Mouse (Mus musculus) hindbrain, embryonic 16.5 days (tissue): ENCODE measurements at regions not wholly inside any gene's neighbourhood (a gene's known extent, or its start where the extent isn't known, plus 50 kb on each side); places are given as distances from the start of the nearest gene placed in this dataset.

Experiments
- ATAC-seq: fragments of 200-750 bp; cut with Nextera tagmentation; 2 replicates; pipeline ENCODE4 v1.8.0; 2017; ENCODE audit warnings: moderate TSS enrichment, moderate library complexity
- H3K27ac ChIP-seq: fragments of 300-500 bp; sonication (generic); 2 replicates; pipeline ENCODE4 v1.5.1; 2014; ENCODE audit warnings: low read depth, mild to moderate bottlenecking, control low read depth, low read length, moderate library complexity
- H3K27me3 ChIP-seq: fragments of 300-500 bp; sonication (generic); replicated peaks from 2 replicates; pipeline ENCODE4 v1.6.1; 2014; ENCODE audit warnings: low read length; ENCODE audit not compliant: control insufficient read depth, insufficient read depth
- H3K36me3 ChIP-seq: fragments of 300-500 bp; sonication (generic); 2 replicates; pipeline ENCODE4 v1.6.1; 2014; ENCODE audit warnings: mild to moderate bottlenecking, low read length, moderate library complexity, mixed read lengths; ENCODE audit not compliant: control insufficient read depth, insufficient read depth
- H3K4me1 ChIP-seq: fragments of 300-500 bp; sonication (generic); 2 replicates; pipeline ENCODE4 v1.6.1; 2014; ENCODE audit warnings: low read depth, low read length; ENCODE audit not compliant: control insufficient read depth, insufficient read depth
- H3K4me2 ChIP-seq: fragments of 300-500 bp; sonication (generic); 2 replicates; pipeline ENCODE4 v1.6.1; 2014; ENCODE audit warnings: mild to moderate bottlenecking, low read length, control low read depth, moderate library complexity
- H3K4me3 ChIP-seq: fragments of 300-500 bp; sonication (generic); 2 replicates; pipeline ENCODE4 v1.5.1; 2014; ENCODE audit warnings: mild to moderate bottlenecking, low read length, control low read depth, moderate library complexity
- H3K9ac ChIP-seq: fragments of 300-500 bp; sonication (generic); 2 replicates; pipeline ENCODE4 v1.6.1; 2014; ENCODE audit warnings: low read depth, mild to moderate bottlenecking, control low read depth, low read length, moderate library complexity
- H3K9me3 ChIP-seq: fragments of 300-500 bp; sonication (generic); 2 replicates; pipeline ENCODE4 v1.6.1; 2014; ENCODE audit warnings: mild to moderate bottlenecking, low read length, moderate library complexity; ENCODE audit not compliant: control insufficient read depth
- WGBS: fragments of 180-500 bp; shearing (Covaris S2); extraction: QIAGEN DNeasy Blood & Tissue Kit; methylation state at CpG from one replicate; pipeline ENCODE4 v1.1.7; 2014; 5-methylcytosine and 5-hydroxymethylcytosine counted together

DNA sequence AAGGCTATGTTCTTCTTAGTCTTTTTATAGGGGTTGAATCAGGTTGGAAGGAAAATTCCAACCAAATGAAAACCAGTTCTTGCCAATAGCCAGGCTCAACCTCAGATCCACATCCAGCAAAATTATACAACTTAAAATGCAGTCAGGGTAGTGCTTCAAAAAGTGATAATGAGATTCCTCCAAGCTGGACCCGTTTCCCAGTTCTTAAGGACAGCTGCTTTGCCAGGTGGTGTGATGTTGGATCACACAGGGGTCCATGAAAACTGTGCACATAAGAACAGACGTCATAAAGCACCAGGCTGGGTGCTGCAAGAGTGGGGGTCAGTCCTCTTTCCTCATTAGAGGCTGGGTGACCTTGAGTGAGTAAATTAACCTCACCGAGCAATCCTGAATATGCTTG, 253.9 kb downstream of the Qdpr start:
- Histone ChIP-seq H3K4me2 (no peak overlapping the region), H3K4me1 (no peaks in the 10 kb centered on the region), H3K9me3 (no peaks in the 10 kb centered on the region), H3K9ac (no peak overlapping the region), H3K27ac (no peak overlapping the region), H3K27me3 (no peaks in the 10 kb centered on the region), H3K36me3 (no peaks in the 10 kb centered on the region), H3K4me3 (no peak overlapping the region)
- WGBS: 51% methylated on average over 3 of the region's 3 CpGs
- ATAC-seq: no peak

DNA sequence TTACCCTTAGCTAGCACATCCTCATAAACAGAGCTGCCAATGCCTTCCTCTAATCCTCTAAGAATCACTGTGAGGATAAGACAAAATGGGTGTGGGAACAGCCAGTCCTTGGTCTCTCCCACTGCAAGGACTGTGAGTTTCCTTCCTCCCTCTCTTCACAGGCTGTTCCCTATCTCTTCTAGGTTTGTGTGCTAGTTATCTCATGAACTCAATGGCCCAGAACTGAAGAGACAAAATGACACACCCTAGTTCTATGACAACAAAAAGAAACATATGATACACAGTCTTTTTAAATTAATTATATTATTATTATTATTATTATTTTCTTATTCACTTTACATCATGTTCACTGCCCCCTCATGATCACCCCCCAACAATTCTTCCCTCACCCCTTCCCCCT, 257.7 kb downstream of the Qdpr start:
- Histone ChIP-seq H3K9me3 (no peaks in the 10 kb centered on the region), H3K4me1 (no peaks in the 10 kb centered on the region), H3K4me3 (no peak overlapping the region), H3K36me3 (no peaks in the 10 kb centered on the region), H3K4me2 (no peak overlapping the region), H3K27me3 (no peaks in the 10 kb centered on the region), H3K27ac (no peak overlapping the region), H3K9ac (no peak overlapping the region)
- ATAC-seq: no peak

DNA sequence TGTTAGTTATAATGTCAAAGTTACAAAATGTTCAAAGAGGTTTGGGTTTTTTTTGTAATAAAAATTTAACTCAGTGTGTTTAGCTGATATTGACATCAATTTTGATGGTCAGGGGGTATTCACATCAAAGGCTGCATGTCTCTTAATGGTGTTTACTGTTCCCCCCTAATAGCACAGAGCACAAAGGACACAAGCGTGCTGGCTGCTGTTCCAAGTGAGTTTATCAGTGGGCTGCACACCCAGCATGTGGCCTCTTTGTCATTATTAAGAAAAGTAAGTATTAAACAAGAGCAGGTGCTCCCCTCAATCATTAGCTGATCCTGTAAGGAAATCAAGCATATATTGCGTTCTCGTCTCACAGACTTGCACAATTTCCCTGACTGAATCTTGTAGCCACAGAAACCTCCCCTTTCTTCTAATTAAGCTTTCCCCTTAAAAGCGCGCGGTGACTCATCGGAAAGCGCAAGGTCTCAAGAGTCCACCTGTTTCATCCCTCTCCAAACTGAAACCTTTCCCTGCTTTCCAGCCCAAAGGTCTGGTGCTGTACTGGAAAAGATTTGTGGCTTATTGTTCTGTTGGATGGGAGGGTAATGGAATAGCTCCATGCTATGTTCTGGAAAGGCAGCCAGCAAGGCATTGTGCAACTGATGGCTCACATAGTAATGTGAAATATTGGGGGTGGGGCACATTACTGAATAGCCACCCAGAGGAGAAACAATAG, 276.8 kb downstream of the Qdpr start:
- Histone ChIP-seq H3K27ac (no peak overlapping the region), H3K4me3 (no peak overlapping the region), H3K4me1 (0 out of 2 replicates have a peak, but pooled peaks cover 2% of the 10 kb centered on the region), H3K9ac (no peak overlapping the region), H3K27me3 (no peaks in the 10 kb centered on the region), H3K36me3 (no peaks in the 10 kb centered on the region), H3K9me3 (no peaks in the 10 kb centered on the region), H3K4me2 (no peak overlapping the region)
- WGBS: 52% methylated on average over 8 of the region's 8 CpGs
- 0 out of 2 replicates have a peak, but pooled peaks have one; percentile 42 for ATAC-seq

DNA sequence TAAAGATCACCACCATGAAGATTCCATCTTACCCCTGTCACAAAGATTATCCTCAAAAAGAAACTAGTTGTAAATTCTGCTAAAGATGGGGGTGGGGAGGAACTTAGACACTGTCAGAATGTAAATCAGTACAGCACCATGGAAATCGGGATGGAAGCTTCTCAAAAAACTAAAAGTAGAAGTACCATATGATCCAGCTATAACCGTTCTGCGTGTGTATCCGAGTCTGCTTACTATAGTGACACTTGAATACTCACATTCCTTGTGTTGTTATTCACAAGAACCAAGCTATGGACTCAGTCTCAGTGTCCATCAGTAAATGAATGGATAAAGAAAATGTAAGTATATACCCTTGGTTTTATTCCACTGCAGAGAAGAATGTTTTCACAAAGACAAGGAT, 290.8 kb downstream of the Qdpr start:
- no peaks in the 10 kb centered on the region for H3K9me3 ChIP-seq
- H3K4me1 ChIP-seq: no peaks in the 10 kb centered on the region
- no peak overlapping the region for H3K4me3 ChIP-seq
- no peaks in the 10 kb centered on the region for H3K27me3 ChIP-seq
- ATAC-seq: no peak
- H3K36me3 ChIP-seq: no peaks in the 10 kb centered on the region
- no peak overlapping the region for H3K27ac ChIP-seq
- no peak overlapping the region for H3K4me2 ChIP-seq
- no peak overlapping the region for H3K9ac ChIP-seq
- 94% methylated on average over 4 of the region's 4 CpGs for WGBS

DNA sequence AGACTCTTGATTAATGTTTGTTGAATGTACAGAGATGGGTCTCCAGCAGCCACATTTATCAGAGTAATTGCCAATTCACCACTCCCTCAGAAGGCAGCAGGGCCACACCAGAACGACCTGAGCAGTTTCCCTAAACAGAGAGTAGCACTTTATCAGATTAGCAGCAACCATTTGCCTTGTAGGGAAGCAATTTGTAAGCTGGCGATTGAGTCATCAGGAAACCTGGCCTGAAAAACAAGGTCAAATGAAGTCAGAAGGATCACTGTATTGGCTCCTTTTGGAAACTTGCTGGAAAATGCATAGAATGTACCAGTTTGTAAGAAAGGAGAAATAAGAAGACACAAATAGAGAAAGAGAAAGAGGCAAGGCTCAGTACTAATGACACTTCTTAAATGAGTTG, 295.1 kb downstream of the Qdpr start:
- Histone ChIP-seq H3K27ac (no peak overlapping the region), H3K4me3 (no peak overlapping the region), H3K9me3 (no peaks in the 10 kb centered on the region), H3K9ac (no peak overlapping the region), H3K4me1 (no peaks in the 10 kb centered on the region), H3K27me3 (no peaks in the 10 kb centered on the region), H3K4me2 (no peak overlapping the region), H3K36me3 (no peaks in the 10 kb centered on the region)
- 58% methylated on average over 2 of the region's 2 CpGs for WGBS
- no peak for ATAC-seq

DNA sequence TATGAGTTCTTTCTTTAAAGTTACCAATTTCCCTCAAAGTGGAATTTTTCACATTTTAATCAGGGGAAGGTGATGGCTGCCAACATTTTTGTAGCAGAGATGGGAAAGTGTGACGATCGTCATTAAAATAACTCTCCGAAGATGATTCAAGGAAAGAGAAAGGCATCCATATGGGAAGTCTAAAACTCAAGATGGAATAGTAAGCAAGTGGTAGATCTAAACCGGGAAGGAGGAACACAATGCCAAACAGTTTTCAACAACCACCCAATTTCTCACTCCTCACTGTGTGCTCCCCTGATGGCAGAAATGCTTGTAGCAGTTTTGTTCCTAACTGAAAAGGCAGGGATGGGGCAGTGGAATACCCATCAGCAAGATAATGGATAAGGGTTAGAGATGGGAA, 305.9 kb downstream of the Qdpr start:
- no peaks in the 10 kb centered on the region for H3K9me3 ChIP-seq
- H3K27ac ChIP-seq: no peak overlapping the region
- no peak overlapping the region for H3K4me3 ChIP-seq
- no peak for ATAC-seq
- no peak overlapping the region for H3K9ac ChIP-seq
- no peaks in the 10 kb centered on the region for H3K27me3 ChIP-seq
- no peaks in the 10 kb centered on the region for H3K36me3 ChIP-seq
- no peaks in the 10 kb centered on the region for H3K4me1 ChIP-seq
- WGBS: 85% methylated on average over 4 of the region's 4 CpGs
- no peak overlapping the region for H3K4me2 ChIP-seq

DNA sequence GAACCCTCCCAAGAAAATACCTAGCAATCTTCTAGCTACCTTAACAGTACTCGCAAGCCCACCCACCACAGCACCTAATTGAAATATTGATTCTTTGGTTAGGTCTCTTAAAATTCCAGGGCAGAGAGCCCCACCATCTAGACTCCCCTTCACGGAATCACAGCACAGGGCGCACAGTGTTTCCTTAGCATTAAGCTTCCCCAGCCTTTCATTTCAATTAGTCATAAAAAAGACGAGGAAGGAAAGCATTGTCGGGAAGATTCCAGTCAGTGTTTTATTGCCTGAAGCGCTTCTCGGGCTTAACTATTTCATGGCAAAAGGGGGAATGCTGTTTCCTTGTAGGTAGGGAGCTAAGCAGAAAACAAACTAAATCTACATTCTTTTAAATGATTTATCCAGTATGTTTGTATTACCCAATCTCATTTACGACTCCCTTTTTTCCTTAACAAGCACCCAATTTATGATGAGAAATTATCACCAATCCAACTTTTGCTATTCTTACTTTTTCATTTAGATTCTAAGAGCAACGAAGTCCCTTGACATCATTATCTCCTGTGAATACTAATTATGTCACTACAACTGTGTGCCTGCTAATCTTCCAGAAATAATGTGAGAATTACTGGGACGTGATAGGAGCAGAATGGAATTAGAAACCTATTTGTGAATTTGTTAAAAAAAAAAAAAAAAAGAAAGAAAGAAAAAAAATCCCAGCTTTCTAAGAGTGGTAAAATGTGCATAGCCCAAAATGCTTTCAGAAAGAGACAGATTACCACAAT, 312.6 kb downstream of the Qdpr start:
- Histone ChIP-seq H3K27me3 (no peaks in the 10 kb centered on the region), H3K4me2 (peak overlapping the region; percentile 5), H3K4me3 (no peak overlapping the region), H3K9me3 (no peaks in the 10 kb centered on the region), H3K27ac (no peak overlapping the region), H3K9ac (no peak overlapping the region), H3K4me1 (peaks cover 3% of the 10 kb centered on the region; the same call in 1 of the 2 replicates), H3K36me3 (no peaks in the 10 kb centered on the region)
- WGBS: 38% methylated on average over 10 of the region's 10 CpGs
- no peak for ATAC-seq

DNA sequence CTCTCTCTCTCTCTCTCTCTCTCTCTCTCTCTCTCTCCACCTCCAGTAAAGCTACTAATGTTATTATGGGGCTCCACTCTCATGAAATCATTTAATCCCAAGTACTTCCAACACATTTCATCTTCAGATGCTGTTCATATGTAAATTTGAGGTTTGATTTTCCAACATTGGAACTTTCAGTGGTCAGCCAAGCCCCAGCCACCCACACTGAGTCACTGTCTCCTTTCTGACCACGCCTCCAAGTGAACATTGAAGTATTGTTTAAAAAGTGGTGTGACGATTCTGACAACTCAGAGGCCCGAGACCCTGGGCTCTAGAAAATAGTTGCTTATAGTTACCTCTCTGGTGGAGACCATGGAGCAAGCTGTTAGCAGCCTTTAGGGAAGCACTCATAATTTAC, 313.3 kb downstream of the Qdpr start:
- no peak overlapping the region for H3K4me3 ChIP-seq
- 40% methylated on average over 3 of the region's 3 CpGs for WGBS
- no peak overlapping the region for H3K27ac ChIP-seq
- H3K9ac ChIP-seq: no peak overlapping the region
- H3K4me1 ChIP-seq: peaks cover 3% of the 10 kb centered on the region; the same call in 1 of the 2 replicates
- no peaks in the 10 kb centered on the region for H3K9me3 ChIP-seq
- no peaks in the 10 kb centered on the region for H3K36me3 ChIP-seq
- no peak for ATAC-seq
- H3K4me2 ChIP-seq: no peak overlapping the region
- no peaks in the 10 kb centered on the region for H3K27me3 ChIP-seq

DNA sequence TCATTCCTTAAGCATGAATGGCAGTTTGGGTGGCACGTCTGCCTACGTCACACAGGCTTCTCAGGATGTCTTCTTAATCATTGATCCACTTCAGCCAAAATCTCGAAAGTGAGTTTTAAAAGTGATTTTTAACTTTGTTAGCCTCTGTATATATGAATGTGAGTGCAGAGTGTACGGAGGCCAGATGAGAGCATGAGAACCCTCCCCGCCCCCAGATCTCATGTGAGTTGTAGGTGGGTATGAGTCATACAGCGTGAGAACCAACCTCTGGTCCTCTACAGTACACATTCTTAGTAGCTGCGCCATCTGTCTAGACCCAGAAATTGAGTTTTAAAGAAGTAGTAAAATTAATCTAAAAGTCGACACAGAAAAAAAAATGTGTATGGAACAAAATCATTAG, 322.1 kb downstream of the Qdpr start:
- Histone ChIP-seq H3K4me1 (no peaks in the 10 kb centered on the region), H3K9ac (no peak overlapping the region), H3K27ac (no peak overlapping the region), H3K36me3 (no peaks in the 10 kb centered on the region), H3K27me3 (no peaks in the 10 kb centered on the region), H3K4me2 (no peak overlapping the region), H3K9me3 (no peaks in the 10 kb centered on the region), H3K4me3 (no peak overlapping the region)
- no peak for ATAC-seq
- 89% methylated on average over 8 of the region's 8 CpGs for WGBS
